Mouse (Mus musculus): ENCODE results near the gene Akt1.

The Akt1 gene

DNA sequence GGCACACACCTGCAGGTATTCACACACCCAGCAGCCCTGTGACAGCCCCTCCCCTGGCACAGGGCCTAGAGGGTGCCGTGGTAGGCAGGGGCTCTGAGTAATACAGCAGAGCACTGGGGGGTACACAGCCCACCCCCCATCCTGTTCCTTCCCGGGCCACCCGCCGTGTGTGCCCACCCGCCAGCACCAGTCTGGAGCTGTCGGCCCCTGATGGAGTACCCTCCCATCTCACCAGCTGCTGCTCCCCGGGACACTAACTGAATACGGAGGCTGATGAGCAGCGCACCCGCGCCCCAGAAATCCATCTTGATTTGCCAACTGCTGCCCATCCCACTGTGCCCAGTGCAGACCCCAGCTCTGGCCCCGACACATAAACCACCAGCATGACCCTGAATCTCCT lies 11.0 kb downstream of the Akt1 start:
- in situ Hi-C loops (cut with MboI, MseI), result loop anchor here in 1 of 2 experiments (25.0 kb wide), 1 partner anchor 1776 kb away; the partner anchor contains the start of genes Cinp and Tecpr2

- in situ Hi-C loops (cut with MboI, MseI), result loop anchor here in 1 of 2 experiments (25.0 kb wide), 1 partner anchor 1776 kb away; the partner anchor contains the start of genes Cinp and Tecpr2
Observed at GRCm38 (mm10) chr12:112663303-112663702, 11.4 kb downstream of the Akt1 start.

- in situ Hi-C loops (cut with MboI, MseI), result loop anchor here in 1 of 2 experiments (25.0 kb wide), 1 partner anchor 1775 kb away; the partner anchor contains the start of genes Cinp and Tecpr2
Observed at GRCm38 (mm10) chr12:112661851-112662250, 12.8 kb downstream of the Akt1 start.

DNA sequence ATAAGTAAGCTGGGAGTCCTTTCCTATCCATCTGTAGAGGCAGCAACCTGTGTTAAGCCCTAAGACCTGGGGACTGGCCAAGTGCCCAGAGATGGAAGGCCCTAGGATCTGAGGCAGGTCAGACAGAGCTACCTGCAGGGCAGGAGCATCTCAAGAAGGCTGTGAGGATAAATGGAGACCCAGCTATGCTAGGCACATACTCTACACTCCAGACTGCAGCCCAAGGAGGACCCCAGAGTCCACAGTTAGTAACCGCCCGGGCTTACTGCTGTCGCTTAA lies 13.4 kb downstream of the Akt1 start:
- in situ Hi-C loops (cut with MboI, MseI), result loop anchor here in 1 of 2 experiments (25.0 kb wide), 1 partner anchor 1774 kb away; the partner anchor contains the start of genes Cinp and Tecpr2

- in situ Hi-C loops (cut with MboI, MseI), result loop anchor here in 1 of 2 experiments (25.0 kb wide), 1 partner anchor 1773 kb away; the partner anchor contains the start of genes Cinp and Tecpr2
Observed at GRCm38 (mm10) chr12:112660576-112661326, 13.9 kb downstream of the Akt1 start.

DNA sequence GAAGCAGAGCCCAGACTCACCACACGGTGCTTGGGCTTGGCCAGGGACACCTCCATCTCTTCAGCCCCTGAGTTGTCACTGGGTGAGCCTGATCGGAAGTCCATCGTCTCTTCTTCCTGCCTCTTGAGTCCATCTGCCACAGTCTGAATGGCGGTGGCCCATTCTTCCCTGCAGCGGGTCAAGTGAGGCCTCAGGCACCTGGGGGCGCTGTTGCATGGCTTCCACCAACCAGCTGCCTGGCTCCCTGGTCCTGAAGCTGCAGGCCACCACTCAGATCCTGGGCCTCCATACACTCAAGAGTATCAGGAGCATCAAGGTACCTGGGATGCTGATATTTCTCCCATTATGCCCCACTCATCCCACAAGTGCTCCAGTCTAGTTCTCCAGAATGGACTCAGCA lies 15.6 kb downstream of the Akt1 start:
- in situ Hi-C loops (cut with MboI, MseI), result loop anchor here in 1 of 2 experiments (5.0 to 25.0 kb wide), 2 partner anchors 48 to 1772 kb away; partner anchors contain the start of genes Cinp and Tecpr2

- in situ Hi-C loops (cut with MboI, MseI), result loop anchor here in 1 of 2 experiments (5.0 to 25.0 kb wide), 2 partner anchors 49 to 1771 kb away; partner anchors contain the start of genes Cinp and Tecpr2
Observed at GRCm38 (mm10) chr12:112658619-112659018, 16.1 kb downstream of the Akt1 start.

DNA sequence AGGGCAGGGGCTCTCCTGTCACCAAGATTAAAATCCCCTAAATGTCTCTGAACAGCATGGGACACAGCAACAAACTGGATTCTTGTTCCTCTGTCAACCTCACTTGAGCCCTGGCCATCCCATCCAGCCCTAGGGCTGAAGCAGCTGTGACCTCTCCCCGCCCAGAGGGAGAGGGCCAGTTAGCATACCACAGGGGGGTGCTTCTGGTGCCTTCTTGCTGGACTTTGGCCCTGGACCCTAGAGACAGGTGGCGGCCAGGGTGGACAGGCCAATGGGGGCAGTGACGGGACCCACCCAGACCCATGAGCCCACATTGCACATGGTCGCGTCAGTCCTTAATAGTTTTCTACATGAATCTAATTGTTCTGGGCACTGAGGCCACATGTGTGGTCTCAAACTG lies 20.6 kb downstream of the Akt1 start:
- in situ Hi-C loops (cut with MboI, MseI), result loop anchor here in 1 of 2 experiments (25.0 kb wide), 1 partner anchor 1767 kb away; the partner anchor contains the start of genes Cinp and Tecpr2

DNA sequence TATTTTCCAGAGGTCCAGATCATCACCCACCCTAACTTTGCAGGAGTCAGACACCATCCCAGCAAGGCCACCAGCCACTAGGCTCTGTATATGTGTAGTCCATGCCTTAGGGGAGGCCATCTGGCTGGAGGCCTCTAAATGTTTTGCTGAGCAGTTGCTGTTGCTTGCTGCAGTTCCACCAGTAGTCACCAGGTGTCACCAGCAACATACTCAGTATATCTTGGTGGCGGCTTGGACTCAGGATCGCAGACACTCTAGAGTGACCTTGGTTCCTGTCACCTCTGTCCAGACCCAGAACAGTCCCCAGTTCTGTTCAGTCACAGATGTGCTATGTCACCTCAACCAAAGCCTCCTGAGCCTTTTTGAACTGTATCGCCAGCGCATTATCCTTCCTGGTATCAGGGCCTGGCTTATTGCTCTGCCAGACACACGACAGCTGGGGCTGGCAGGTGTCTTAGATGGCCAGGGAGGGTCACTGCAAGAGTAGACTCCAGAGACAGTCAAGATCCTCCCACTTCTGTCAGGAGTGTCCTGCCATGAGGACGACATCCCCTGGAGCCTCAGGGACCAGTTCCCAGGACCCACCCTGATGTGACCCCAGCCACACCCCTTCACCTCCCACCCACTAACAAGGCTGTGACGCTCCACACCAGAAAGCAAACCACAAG lies 21.4 kb downstream of the Akt1 start:
- in situ Hi-C loops (cut with MboI, MseI), result loop anchor here in 1 of 2 experiments (25.0 kb wide), 1 partner anchor 1766 kb away; the partner anchor contains the start of genes Cinp and Tecpr2

GRCm38 (mm10) chr12:112651778-112652439 lies 22.8 kb downstream of the Akt1 start:
- in situ Hi-C loops (cut with MboI, MseI), result loop anchor here in 1 of 2 experiments (25.0 kb wide), 1 partner anchor 1765 kb away; the partner anchor contains the start of genes Cinp and Tecpr2

- in situ Hi-C loops (cut with MboI, MseI), result no loop called here
Observed at GRCm38 (mm10) chr12:112648081-112648480, 26.6 kb downstream of the Akt1 start.

- in situ Hi-C loops (cut with MboI, MseI), result no loop called here
Observed at GRCm38 (mm10) chr12:112646139-112646538, 28.5 kb downstream of the Akt1 start.

DNA sequence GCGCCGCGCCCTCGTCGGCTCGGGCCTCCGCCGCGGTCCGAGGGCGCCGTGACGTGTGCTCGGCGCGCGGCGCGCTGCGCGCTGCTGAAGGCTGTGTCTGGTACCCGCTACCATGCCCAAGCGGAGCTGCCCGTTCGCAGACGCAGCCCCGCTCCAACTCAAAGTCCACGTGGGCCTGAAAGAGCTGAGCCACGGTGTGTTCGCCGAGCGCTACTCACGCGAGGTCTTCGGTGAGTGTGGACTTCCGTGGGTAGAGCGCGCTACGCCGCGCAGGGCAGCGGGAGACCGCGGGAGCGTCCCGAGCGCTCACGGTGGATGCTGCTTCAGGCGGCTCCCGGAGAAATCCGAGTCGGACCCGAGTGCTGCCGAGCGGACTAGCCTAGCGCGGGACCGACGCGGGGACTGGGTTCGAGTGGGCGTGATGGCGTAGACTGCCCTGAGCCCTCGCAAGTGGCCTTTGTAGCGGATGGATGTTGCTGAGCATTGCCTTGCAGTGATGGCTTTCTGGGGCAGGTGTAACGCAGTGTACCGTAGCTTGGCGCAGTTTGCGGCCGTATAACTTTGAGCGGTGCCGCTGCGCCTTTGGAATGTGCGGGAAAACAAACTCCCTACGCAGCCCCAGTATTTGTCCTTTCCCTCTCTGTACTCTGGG lies 29.7 kb downstream of the Akt1 start:
- in situ Hi-C loops (cut with MboI, MseI), result no loop called here

DNA sequence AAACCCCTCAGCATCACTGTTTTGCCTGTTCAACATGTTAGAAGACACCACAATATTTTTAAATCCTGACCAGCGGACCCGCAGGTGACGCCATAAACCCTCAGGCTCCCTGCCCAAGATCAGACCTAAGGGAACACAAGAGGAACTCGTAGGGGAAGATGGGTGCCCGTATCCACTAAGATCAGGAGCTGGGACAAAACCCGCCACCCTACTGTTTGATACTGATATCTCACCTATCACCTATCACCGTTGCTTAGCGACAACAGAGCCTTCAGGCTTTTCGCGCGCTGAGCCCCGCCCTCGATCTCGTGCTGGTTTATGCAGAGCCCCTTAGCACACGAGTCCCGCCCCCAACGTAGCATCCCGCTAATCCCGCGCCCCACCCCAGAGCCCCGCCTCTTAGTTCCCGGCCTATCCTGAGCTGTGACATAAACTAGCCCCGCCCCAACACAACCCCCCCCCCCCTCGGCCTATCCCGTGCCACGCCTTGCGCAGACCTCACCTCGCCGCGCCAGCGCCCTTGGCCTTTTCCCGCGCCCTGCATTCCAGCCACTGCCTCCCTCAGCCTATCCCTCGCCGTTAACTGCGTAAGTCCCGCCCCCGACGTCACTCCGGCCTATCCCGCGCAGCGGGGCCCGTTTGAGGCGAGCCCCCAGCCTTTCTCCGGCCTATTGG lies 30.4 kb downstream of the Akt1 start, which contains the start of gene Siva1:
Gene Siva1, plus strand, starts transcription at position 500 of the 675 bp plus-strand sequence.
- in situ Hi-C loops (cut with MboI, MseI), result no loop called here

DNA sequence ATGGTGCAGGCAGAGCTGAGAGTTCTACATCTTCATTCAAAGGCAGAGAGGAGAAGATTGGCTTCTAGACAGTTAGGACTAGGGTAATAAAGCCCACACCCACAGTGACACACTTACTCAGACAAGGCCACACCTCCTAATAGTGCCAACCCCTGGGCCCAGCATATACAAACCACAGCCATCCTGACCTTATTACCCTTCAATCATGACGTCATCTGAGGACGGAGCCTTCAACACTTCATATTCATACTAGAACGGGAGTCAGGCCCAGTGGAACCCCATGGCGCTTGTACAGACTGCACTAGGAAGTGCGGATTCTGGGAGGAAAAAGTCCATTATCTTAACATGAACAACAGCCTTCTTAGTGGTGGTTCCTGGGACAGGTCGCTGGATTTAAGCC lies 31.6 kb downstream of the Akt1 start:
- in situ Hi-C loops (cut with MboI, MseI), result no loop called here

DNA sequence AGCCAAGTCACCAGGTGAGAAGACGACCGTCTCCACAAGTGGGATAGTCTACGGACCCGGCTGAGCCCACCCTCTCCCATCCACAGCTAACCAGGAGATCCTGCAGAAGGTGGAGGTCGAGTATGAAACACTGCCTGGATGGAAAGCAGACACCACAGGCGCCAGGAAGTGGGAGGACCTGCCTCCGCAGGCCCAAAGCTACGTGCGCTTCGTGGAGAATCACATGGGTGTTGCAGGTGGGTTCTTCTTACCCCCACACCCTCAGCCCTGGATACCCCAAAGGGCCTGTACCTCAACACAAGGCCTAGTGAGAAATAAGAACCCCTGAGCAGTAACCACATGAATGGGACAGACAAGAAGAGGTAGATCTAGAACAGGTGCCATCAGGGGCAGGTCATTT lies 35.2 kb downstream of the Akt1 start:
- in situ Hi-C loops (cut with MboI, MseI), result no loop called here

DNA sequence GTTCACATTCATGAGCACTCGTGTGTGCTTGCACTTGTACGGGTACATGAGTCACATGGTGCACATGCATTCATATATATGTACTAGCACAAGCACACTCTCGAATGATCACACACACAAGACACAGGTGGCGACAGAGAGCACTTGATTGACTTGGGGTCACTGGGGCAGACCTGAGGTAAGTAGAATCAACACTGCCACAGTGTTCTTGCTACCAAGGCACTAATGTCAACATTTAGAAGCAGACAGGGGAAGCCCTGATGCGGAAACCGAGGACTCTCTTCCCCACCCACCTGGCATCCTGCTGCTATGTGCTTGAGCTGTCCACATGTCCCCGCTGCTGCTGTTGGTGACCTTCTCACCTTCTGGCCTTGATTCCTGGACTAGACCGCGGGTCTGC lies 41.0 kb downstream of the Akt1 start:
- in situ Hi-C loops (cut with MboI, MseI), result no loop called here

GRCm38 (mm10) chr12:112632907-112633306 lies 41.8 kb downstream of the Akt1 start:
- in situ Hi-C loops (cut with MboI, MseI), result no loop called here

DNA sequence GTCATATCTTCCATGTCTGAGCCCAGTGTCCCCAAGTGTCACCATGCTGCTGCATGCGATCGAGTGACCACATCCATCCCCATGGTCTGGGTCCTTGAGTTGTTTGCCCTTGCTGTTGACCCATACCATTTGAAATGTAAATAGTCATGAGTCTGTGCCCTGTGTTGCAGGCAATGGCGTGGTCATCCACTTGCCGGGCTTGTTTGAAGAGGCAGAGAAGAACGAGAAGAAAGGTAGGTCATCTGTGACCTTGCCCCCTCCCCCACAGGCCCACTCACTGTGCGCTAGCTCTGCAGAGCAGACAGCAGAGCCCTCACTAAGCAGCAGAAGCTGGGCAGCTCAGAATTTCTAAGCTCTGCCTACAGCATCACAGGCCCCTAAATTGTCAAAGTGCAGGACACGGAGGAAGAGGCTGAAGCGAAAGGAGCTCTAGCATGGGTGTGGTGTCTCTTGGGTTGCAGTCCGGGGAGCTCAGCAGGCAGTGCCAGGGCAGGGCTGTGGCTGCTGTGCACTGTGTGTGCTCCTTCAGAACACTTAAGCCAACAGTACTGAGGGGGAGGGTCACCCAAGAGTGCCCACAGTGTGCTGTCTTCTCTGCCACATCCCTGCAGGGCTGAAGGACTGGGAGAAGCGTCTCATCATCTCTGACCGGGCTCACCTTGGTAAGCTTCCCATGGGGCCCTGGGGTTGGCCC lies 42.5 kb downstream of the Akt1 start:
- in situ Hi-C loops (cut with MboI, MseI), result no loop called here

DNA sequence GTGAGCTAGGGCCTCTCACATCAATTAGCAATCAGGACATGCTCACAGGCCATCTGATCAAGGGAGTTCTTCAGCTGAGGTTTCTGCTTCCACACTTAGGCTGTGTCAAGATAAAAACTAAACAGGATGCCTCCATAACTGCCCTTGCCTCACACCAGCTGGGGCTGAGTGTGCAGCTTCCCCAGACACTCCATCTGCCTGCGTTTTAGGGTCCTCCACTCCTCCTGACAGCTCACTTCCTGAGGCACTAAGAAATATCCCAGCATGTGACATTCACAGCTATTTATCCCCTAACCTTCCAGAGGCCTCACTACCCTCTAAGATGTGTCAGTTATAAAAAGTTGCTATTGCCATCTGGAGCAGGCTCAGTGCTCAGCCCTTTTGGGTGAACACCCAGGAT lies 43.2 kb downstream of the Akt1 start:
- in situ Hi-C loops (cut with MboI, MseI), result no loop called here

Measured in T-helper 17 cell (primary cell).